ENCODE assay signal across 12 mouse cellular contexts in genomic region chr6:125340244-125340643, GRCm38 (mm10). TPM values are rescaled to one million over a fixed set of nuclear protein-coding genes. Genes with fewer than 3 reads are reported as not detected.
A peak's percentile ranks its signal among the peaks of the same experiment; 100 is the strongest.
DNase-seq lines count a peak whose midpoint lies in the region; ATAC-seq and TF ChIP-seq lines count a peak whose summit lies in the region.
"Had no signal": no experiment of that assay in that cellular context is flagged by ENCODE, and none has a peak within 500 bp of the region (broad histone marks: within the 10 kb centered on the region; RNA-seq: fewer than 3 reads in every experiment).

No protein-coding gene starts in this region.

- H3K4me1 ChIP-seq in heart, adult 2 months (ENCODE audit: control insufficient read depth, insufficient read depth, low read length), result peaks cover 20% of the 10 kb centered on the region
- peaks cover 18% of the 10 kb centered on the region for H3K4me1 ChIP-seq in liver, embryonic 11.5 days (replicated peaks; ENCODE audit: control insufficient read depth, insufficient read depth, low read length)
- H3K4me1 ChIP-seq in stomach, embryonic 14.5 days (ENCODE audit: control insufficient read depth, insufficient read depth, low read length), result peaks cover 3% of the 10 kb centered on the region; the same call in 1 of the 2 replicates

- TF ChIP-seq POLR2A in heart, adult 2 months (IDR thresholded peaks at IDR 0.05; ENCODE audit: insufficient read depth, low read depth, low read length), result no peak

- no peak overlapping the region for H3K4me2 ChIP-seq in liver, embryonic 11.5 days
- no peak overlapping the region for H3K4me2 ChIP-seq in stomach, embryonic 14.5 days (replicated peaks; ENCODE audit: low read depth, low read length)

- DNase-seq in heart, adult 2 months, result no peak
- DNase-seq in heart, adult 8-10 months (ENCODE audit: low spot score), result no peak
- peak; percentile 39 to 66 for DNase-seq in lung, adult 18-20 months
- no peak for DNase-seq in lung, postnatal 14 days
- no peak for DNase-seq in liver, embryonic 11.5 days (ENCODE audit: low spot score)
- no peak for DNase-seq in left cerebral cortex, adult 8-10 months (ENCODE audit: low spot score in 2 of 2)
- DNase-seq in left cerebral cortex, adult 11 months (ENCODE audit: low spot score), result no peak
- DNase-seq: gastrocnemius, postnatal 14 days had no signal

- H3K4me3 ChIP-seq in heart, adult 2 months, result no peak overlapping the region
- H3K4me3 ChIP-seq in liver, embryonic 11.5 days (ENCODE audit: low read depth, low read length), result no peak overlapping the region
- H3K4me3 ChIP-seq in stomach, embryonic 14.5 days (ENCODE audit: low read depth, low read length), result no peak overlapping the region

- H3K27me3 ChIP-seq in heart, adult 2 months (ENCODE audit: control insufficient read depth, insufficient read depth, low read length), result no peaks in the 10 kb centered on the region
- no peaks in the 10 kb centered on the region for H3K27me3 ChIP-seq in liver, embryonic 11.5 days (replicated peaks; ENCODE audit: control insufficient read depth, insufficient read depth, low read length)
- H3K27me3 ChIP-seq in stomach, embryonic 14.5 days (ENCODE audit: control insufficient read depth, insufficient read depth, low read length), result no peaks in the 10 kb centered on the region

- H3K9me3 ChIP-seq in liver, embryonic 11.5 days (ENCODE audit: control insufficient read depth, low read length), result no peaks in the 10 kb centered on the region
- H3K9me3 ChIP-seq in stomach, embryonic 14.5 days (ENCODE audit: control insufficient read depth, low read depth, low read length), result no peaks in the 10 kb centered on the region

- intact Hi-C loops in heart, adult 2 months (cut with DNase I), result no loop called here

- TF ChIP-seq CTCF in heart, adult 2 months (IDR thresholded peaks at IDR 0.05), result no peak

- no peaks in the 10 kb centered on the region for H3K36me3 ChIP-seq in heart, adult 2 months (ENCODE audit: control insufficient read depth, insufficient read depth, low read length)
- no peaks in the 10 kb centered on the region; the same call in 1 of the 2 replicates for H3K36me3 ChIP-seq in liver, embryonic 11.5 days (ENCODE audit: control insufficient read depth, insufficient read depth, low read length)
- H3K36me3 ChIP-seq in stomach, embryonic 14.5 days (ENCODE audit: control insufficient read depth, insufficient read depth, low read length), result no peaks in the 10 kb centered on the region

- H3K9ac ChIP-seq in heart, adult 2 months (ENCODE audit: low read depth, low read length), result peak overlapping the region; percentile 16; the same call in 1 of the 2 replicates
- no peak overlapping the region for H3K9ac ChIP-seq in liver, embryonic 11.5 days (ENCODE audit: low read depth, low read length)
- no peak overlapping the region for H3K9ac ChIP-seq in stomach, embryonic 14.5 days (replicated peaks; ENCODE audit: low read depth, low read length)

- H3K79me2 ChIP-seq in heart, adult 2 months (replicated peaks; ENCODE audit: control insufficient read depth, insufficient read depth, low read length), result no peaks in the 10 kb centered on the region

- WGBS in heart, adult 2 months, result 45% methylated on average over 5 of the region's 5 CpGs
- WGBS in liver, embryonic 11.5 days, result 58% methylated on average over 5 of the region's 5 CpGs
- 72% methylated on average over 5 of the region's 5 CpGs for WGBS in stomach, embryonic 14.5 days

- 0 out of 2 replicates have a peak, but pooled peaks have one; percentile 37 for TF ChIP-seq EP300 in heart, adult 2 months (IDR thresholded peaks at IDR 0.05; ENCODE audit: insufficient read depth, low read depth, low read length)

- H3K27ac ChIP-seq in heart, adult 2 months, result peak overlapping the region; percentile 72
- peak overlapping the region; percentile 16 for H3K27ac ChIP-seq in liver, embryonic 11.5 days (ENCODE audit: low read depth, low read length)
- peak overlapping the region; percentile 61; the same call in 1 of the 2 replicates for H3K27ac ChIP-seq in stomach, embryonic 14.5 days (ENCODE audit: low read length)

- ATAC-seq in liver, embryonic 11.5 days (replicated peaks; ENCODE audit: low FRiP score), result no peak
- no peak; the same call in 1 of the 2 replicates for ATAC-seq in stomach, embryonic 14.5 days (ENCODE audit: insufficient number of reproducible peaks, insufficient read depth, low FRiP score, low read depth)
- ATAC-seq: midbrain, embryonic 16.5 days had no signal

RNA-seq across cellular contexts. Expression of gene Tnfrsf1a, which starts 8.9 kb away (rescaled TPM):
- total RNA-seq in heart, adult 2 months (2021), result 10 to 100 TPM; 50.8 to 62.8 TPM
- 57.1 and 59.7 TPM in 2 replicates for polyA plus RNA-seq in heart, adult 2 months (2012; rRNA removed)
- total RNA-seq in heart, adult 8-10 months (2022), result 10 to 100 TPM; 50.4 to 54.8 (median 52.8) TPM
- 37.0 and 38.0 TPM in 2 replicates for polyA plus RNA-seq in liver, embryonic 11.5 days (2014; fragmentation: Nextera tagmentation; extraction: Ambion mirVana)
- 64.2 and 69.9 TPM in 2 replicates for polyA plus RNA-seq in stomach, embryonic 14.5 days (2014; fragmentation: Nextera tagmentation; extraction: Ambion mirVana)
- total RNA-seq in left cerebral cortex, adult 8-10 months (2022), result 10 to 100 TPM; 12.8 to 23.2 (median 16.7) TPM

RNA-seq across cellular contexts. Expression of gene Scnn1a, which starts 19.8 kb away (rescaled TPM):
- under 1 TPM; 0.37 to 0.75 TPM for total RNA-seq in heart, adult 2 months (2021)
- 0.76 and 3.1 TPM in 2 replicates for polyA plus RNA-seq in heart, adult 2 months (2012; rRNA removed)
- under 1 TPM; 0.46 to 0.80 (median 0.58) TPM for total RNA-seq in heart, adult 8-10 months (2022)
- 0.55 and 0.74 TPM in 2 replicates for polyA plus RNA-seq in liver, embryonic 11.5 days (2014; fragmentation: Nextera tagmentation; extraction: Ambion mirVana)
- polyA plus RNA-seq in stomach, embryonic 14.5 days (2014; fragmentation: Nextera tagmentation; extraction: Ambion mirVana), result 1.3 and 2.6 TPM in 2 replicates
- 1 to 10 TPM; 2.6 to 3.7 (median 3.1) TPM for total RNA-seq in left cerebral cortex, adult 8-10 months (2022)

RNA-seq across cellular contexts. Expression of gene Ltbr, which starts 26.6 kb away (rescaled TPM):
- total RNA-seq in heart, adult 2 months (2021), result 10 to 100 TPM; 28.2 to 28.8 TPM
- polyA plus RNA-seq in heart, adult 2 months (2012; rRNA removed), result 34.8 and 36.5 TPM in 2 replicates
- 10 to 100 TPM; 24.4 to 26.2 (median 25.5) TPM for total RNA-seq in heart, adult 8-10 months (2022)
- polyA plus RNA-seq in liver, embryonic 11.5 days (2014; fragmentation: Nextera tagmentation; extraction: Ambion mirVana), result 30.1 and 34.7 TPM in 2 replicates
- 55.1 and 62.6 TPM in 2 replicates for polyA plus RNA-seq in stomach, embryonic 14.5 days (2014; fragmentation: Nextera tagmentation; extraction: Ambion mirVana)
- total RNA-seq in left cerebral cortex, adult 8-10 months (2022), result 10 to 100 TPM in 2 of 4 experiments, 1 to 10 TPM in 2; 7.7 to 11.9 (median 10.3) TPM

RNA-seq across cellular contexts. Expression of gene Plekhg6, which starts 40.3 kb away (rescaled TPM):
- total RNA-seq in heart, adult 2 months (2021), result under 1 TPM in 1 of 2 experiments, not detected in 1; 0.08 TPM
- 0.06 and 0.14 TPM in 2 replicates for polyA plus RNA-seq in heart, adult 2 months (2012; rRNA removed)
- under 1 TPM in 2 of 4 experiments, not detected in 2; 0.06 to 0.09 TPM for total RNA-seq in heart, adult 8-10 months (2022)
- 0.30 and 0.35 TPM in 2 replicates for polyA plus RNA-seq in liver, embryonic 11.5 days (2014; fragmentation: Nextera tagmentation; extraction: Ambion mirVana)
- polyA plus RNA-seq in stomach, embryonic 14.5 days (2014; fragmentation: Nextera tagmentation; extraction: Ambion mirVana), result 1.7 and 2.1 TPM in 2 replicates
- total RNA-seq in left cerebral cortex, adult 8-10 months (2022), result under 1 TPM; 0.28 to 0.71 (median 0.40) TPM
- total RNA-seq: gastrocnemius, postnatal 14 days; layer of hippocampus, postnatal 25 days had no signal

RNA-seq across cellular contexts. Expression of gene Tuba3a, which starts 54.4 kb away (rescaled TPM):
- not detected for total RNA-seq in heart, adult 2 months (2021)
- 0.82 and 0.92 TPM in 2 replicates for polyA plus RNA-seq in heart, adult 2 months (2012; rRNA removed)
- not detected for total RNA-seq in heart, adult 8-10 months (2022)
- polyA plus RNA-seq in liver, embryonic 11.5 days (2014; fragmentation: Nextera tagmentation; extraction: Ambion mirVana), result 0.12 TPM in 1 of 2 replicates, not detected in the other
- 0.17 TPM in 1 of 2 replicates, not detected in the other for polyA plus RNA-seq in stomach, embryonic 14.5 days (2014; fragmentation: Nextera tagmentation; extraction: Ambion mirVana)
- total RNA-seq in left cerebral cortex, adult 8-10 months (2022), result not detected
- total RNA-seq: adrenal gland, postnatal 4 days; gastrocnemius, postnatal 14 days; layer of hippocampus, postnatal 25 days had no signal
- polyA plus RNA-seq: midbrain, embryonic 16.5 days had no signal

Comparison
In these comparisons a context has a peak if more than half of its experiments do, and no peak if none do; other contexts are left out.
1. DNase-seq: peak in lung, adult 18-20 months (2 of 2); none in heart, adult 2 months (0 of 2), heart, adult 8-10 months (single experiment), lung, postnatal 14 days (single experiment), liver, embryonic 11.5 days (single experiment), left cerebral cortex, adult 8-10 months (0 of 2) and left cerebral cortex, adult 11 months (single experiment).
2. H3K27ac ChIP-seq: peak in every context shown above with its lines; median percentile 72 in heart, adult 2 months; 61 in stomach, embryonic 14.5 days; 16 in liver, embryonic 11.5 days.